Mouse (Mus musculus) ovary, adult 2 months (tissue): ENCODE measurements around the gene Fa2h. TPM values are rescaled to one million over a fixed set of nuclear protein-coding genes. Genes with fewer than 3 reads are reported as not detected.

Experiments
- polyA plus RNA-seq: library from polyadenylated mRNA; depleted of rRNA; stranded (reverse); fragments of >200 nt; gene quantifications from 2 replicates; pipeline ENCODE4 v1.2.3, GENCODE M21; 2012; rRNA removed

The Fa2h gene
- 2.5 and 3.2 TPM in 2 replicates for polyA plus RNA-seq

GRCm38 (mm10) chr8:111393391-111394363, at the start of gene Fa2h:
Fa2h (minus strand) TSS chr8:111393824.

GRCm38 (mm10) chr8:111337890-111338347, 55.7 kb downstream of the Fa2h start, which contains the start of gene Mlkl:
Mlkl (minus strand) TSS chr8:111338177.

GRCm38 (mm10) chr8:111299821-111300568, 93.6 kb downstream of the Fa2h start, which contains the start of gene Rfwd3:
Rfwd3 (minus strand) TSS chr8:111300222.

Other genes with a start within 250 kb of the Fa2h start
- 65.7 and 67.3 TPM in 2 replicates for gene Glg1, start 134.6 kb downstream of the Fa2h start, polyA plus RNA-seq
- gene Rfwd3, start 93.6 kb downstream of the Fa2h start, polyA plus RNA-seq: 24.0 and 29.2 TPM in 2 replicates
- 0.68 and 0.78 TPM in 2 replicates for gene Mlkl, start 55.6 kb downstream of the Fa2h start, polyA plus RNA-seq
- 16.7 and 22.1 TPM in 2 replicates for gene Wdr59, start 128.3 kb upstream of the Fa2h start, polyA plus RNA-seq
- 138 and 182 TPM in 2 replicates for gene Znrf1, start 142.3 kb upstream of the Fa2h start, polyA plus RNA-seq
- 27.7 and 34.6 TPM in 2 replicates for gene Ldhd, start 236.6 kb upstream of the Fa2h start, polyA plus RNA-seq
- gene Zfp1, start 249.6 kb upstream of the Fa2h start, polyA plus RNA-seq: 6.8 and 6.9 TPM in 2 replicates